Mouse (Mus musculus) ES-E14 (cell line): ENCODE data around the gene Tmem221.

Source experiments
- HCFC1 ChIP-seq: IDR thresholded peaks from 2 replicates; pipeline ENCODE4 v1.6.1; 2012; ENCODE audit warnings: low read length, inconsistent platforms, borderline replicate concordance; ENCODE audit not compliant: insufficient read depth
- ZC3H11A ChIP-seq: IDR thresholded peaks from 2 replicates; pipeline ENCODE4 v1.6.1; 2012; ENCODE audit warnings: low read depth, mild to moderate bottlenecking, inconsistent platforms, low read length, borderline replicate concordance
- ZNF384 ChIP-seq: IDR thresholded peaks from 2 replicates; pipeline ENCODE4 v1.6.1; 2012; ENCODE audit warnings: low read depth, low read length, inconsistent platforms

DNA sequence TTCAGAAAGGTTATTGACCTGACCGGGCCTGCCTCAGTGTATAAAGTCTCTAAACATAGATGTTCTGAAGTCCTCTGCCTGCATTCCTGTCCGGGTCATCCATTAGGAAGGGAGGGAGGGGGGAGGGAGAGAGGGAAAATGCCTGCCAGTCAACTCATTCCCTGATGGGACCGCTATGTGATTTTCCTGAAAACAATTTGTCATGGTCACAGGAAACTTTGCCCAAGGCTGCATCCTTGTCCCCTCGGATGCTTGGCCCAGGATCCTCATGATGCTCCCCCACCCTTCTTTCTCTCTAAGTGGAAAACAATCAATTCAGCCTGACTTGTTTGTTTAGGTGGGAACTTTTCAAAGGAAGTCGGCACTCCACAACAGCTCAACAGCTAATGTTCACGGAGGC, 41.9 kb downstream of the Tmem221 start:
- TF ChIP-seq ZNF384, result no peak
- TF ChIP-seq HCFC1, result no peak
- TF ChIP-seq ZC3H11A, result no peak
